Mouse (Mus musculus): ENCODE measurements around the gene Parm1. TPM values are rescaled to one million over a fixed set of nuclear protein-coding genes. Genes with fewer than 3 reads are reported as not detected.

The Parm1 gene
- polyA plus RNA-seq, 1 experiment: 0.29 TPM

DNA sequence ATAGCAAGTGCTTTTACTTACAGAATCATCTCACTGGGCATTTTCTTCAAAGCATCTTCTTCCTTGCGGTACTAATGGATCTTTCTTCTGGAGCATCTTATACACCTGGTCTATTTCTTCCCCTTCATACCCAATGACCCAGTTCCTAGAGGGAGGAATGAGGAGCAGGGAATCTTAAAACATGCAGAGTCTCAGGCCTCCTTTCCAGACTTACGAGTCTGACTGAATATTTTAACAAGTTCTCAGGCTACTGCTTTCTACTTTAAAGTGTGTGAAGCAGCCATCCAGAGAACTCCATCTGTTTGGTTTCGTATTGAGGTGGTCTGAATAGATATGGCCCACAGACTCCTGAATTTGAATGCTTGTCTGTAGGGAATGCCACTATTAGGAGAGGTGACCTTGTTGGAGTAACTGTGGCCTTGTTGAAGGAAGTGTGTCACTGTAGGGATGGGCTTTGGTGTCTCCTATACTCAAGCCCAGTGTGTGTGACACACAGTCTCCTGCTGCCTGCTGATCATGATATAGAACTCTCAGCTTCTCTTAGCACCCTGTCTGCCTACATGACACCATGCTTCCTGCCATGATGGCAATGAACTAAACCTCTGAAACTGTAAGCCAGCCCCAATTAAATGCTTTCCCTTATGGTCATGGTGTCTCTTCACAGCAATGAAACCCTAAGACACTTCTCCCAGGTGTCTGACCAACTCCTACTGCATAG is 137.1 kb downstream of the Parm1 start:
- H3K4me3 ChIP-seq (ENCODE audit: insufficient read depth, poor library complexity, severe bottlenecking): no peak overlapping the region
- H3K36me3 ChIP-seq (ENCODE audit: control insufficient read depth, insufficient read depth): no peaks in the 10 kb centered on the region
- no peaks in the 10 kb centered on the region for H3K79me3 ChIP-seq (ENCODE audit: low read depth)
- H3K79me2 ChIP-seq (ENCODE audit: control insufficient read depth, insufficient read depth): no peaks in the 10 kb centered on the region
- no peak for TF ChIP-seq USF1 (IDR thresholded peaks at IDR 0.05; ENCODE audit: low read depth)
- TF ChIP-seq MAX (IDR thresholded peaks at IDR 0.05): no peak
- no peak for TF ChIP-seq CEBPB (IDR thresholded peaks at IDR 0.05; ENCODE audit: low read depth)
- no peak for TF ChIP-seq FOSL1 (IDR thresholded peaks at IDR 0.05; ENCODE audit: insufficient read depth, low read length, poor library complexity, severe bottlenecking)
- TF ChIP-seq MYOG (IDR thresholded peaks at IDR 0.05; ENCODE audit: control insufficient read depth, extremely low read depth, insufficient read length): no peak
- no peak for TF ChIP-seq MYOD1 (IDR thresholded peaks at IDR 0.05; ENCODE audit: control insufficient read depth, insufficient read length, low read depth)
- no peak for TF ChIP-seq CTCF (IDR thresholded peaks at IDR 0.05; ENCODE audit: control insufficient read depth, insufficient read depth, insufficient read length)
- no peak overlapping the region for H3ac ChIP-seq (ENCODE audit: control insufficient read depth, insufficient read length, low read depth)
- H3K27me3 ChIP-seq (ENCODE audit: control insufficient read depth, insufficient read depth, insufficient read length): no peaks in the 10 kb centered on the region

DNA sequence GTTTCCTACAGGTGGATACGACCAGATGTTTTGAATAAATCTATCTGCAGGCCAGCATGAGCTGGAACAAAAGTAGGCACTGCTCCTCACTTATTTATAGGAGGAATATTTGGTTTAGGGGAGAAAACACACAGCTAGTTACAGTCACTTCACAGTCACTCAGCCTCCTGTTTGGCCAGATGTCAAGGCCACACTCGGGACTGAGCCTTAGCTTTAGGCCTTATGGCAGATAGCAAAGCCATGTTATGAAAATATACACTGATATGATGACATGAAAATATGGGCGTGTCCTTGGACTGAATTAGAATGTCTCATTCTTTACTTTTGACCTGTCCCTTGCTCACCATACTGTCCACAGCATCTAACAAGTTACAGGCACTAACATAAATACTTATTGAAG is 137.8 kb downstream of the Parm1 start:
- Histone ChIP-seq H3K79me3 (ENCODE audit: low read depth) (no peaks in the 10 kb centered on the region), H3K79me2 (ENCODE audit: control insufficient read depth, insufficient read depth) (no peaks in the 10 kb centered on the region), H3K4me3 (ENCODE audit: insufficient read depth, poor library complexity, severe bottlenecking) (no peak overlapping the region), H3K27me3 (ENCODE audit: control insufficient read depth, insufficient read depth, insufficient read length) (no peaks in the 10 kb centered on the region), H3ac (ENCODE audit: control insufficient read depth, insufficient read length, low read depth) (no peak overlapping the region), H3K36me3 (ENCODE audit: control insufficient read depth, insufficient read depth) (no peaks in the 10 kb centered on the region)
- TF ChIP-seq MYOG (IDR thresholded peaks at IDR 0.05; ENCODE audit: control insufficient read depth, extremely low read depth, insufficient read length) (no peak), USF1 (IDR thresholded peaks at IDR 0.05; ENCODE audit: low read depth) (no peak), CTCF (IDR thresholded peaks at IDR 0.05; ENCODE audit: control insufficient read depth, insufficient read depth, insufficient read length) (no peak), FOSL1 (IDR thresholded peaks at IDR 0.05; ENCODE audit: insufficient read depth, low read length, poor library complexity, severe bottlenecking) (no peak), MAX (IDR thresholded peaks at IDR 0.05) (no peak), MYOD1 (IDR thresholded peaks at IDR 0.05; ENCODE audit: control insufficient read depth, insufficient read length, low read depth) (no peak), CEBPB (IDR thresholded peaks at IDR 0.05; ENCODE audit: low read depth) (no peak)

DNA sequence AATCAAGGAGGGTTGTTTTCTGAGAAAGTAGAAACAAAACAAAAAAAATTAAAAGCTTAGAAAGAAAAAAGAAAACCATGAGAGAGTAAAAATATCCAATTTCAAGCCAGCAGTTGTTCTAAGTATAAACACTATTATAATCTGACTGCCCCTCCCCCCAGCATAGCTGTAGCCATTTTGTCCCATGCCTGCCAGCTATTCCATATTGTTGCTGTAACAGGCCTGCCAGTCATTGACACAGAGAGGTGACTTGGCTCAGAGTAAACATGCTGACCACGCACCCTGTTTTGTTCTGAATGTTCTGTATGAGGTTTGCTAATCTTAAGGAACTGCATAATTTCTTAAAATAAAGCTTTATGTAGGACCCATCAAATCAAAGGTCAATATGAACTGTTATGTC is 145.3 kb downstream of the Parm1 start:
- Histone ChIP-seq H3K36me3 (ENCODE audit: control insufficient read depth, insufficient read depth) (no peaks in the 10 kb centered on the region), H3K4me3 (ENCODE audit: insufficient read depth, poor library complexity, severe bottlenecking) (no peak overlapping the region), H3K79me2 (ENCODE audit: control insufficient read depth, insufficient read depth) (no peaks in the 10 kb centered on the region), H3K79me3 (ENCODE audit: low read depth) (no peaks in the 10 kb centered on the region), H3ac (ENCODE audit: control insufficient read depth, insufficient read length, low read depth) (no peak overlapping the region), H3K27me3 (ENCODE audit: control insufficient read depth, insufficient read depth, insufficient read length) (no peaks in the 10 kb centered on the region)
- no peak for TF ChIP-seq MYOG (IDR thresholded peaks at IDR 0.05; ENCODE audit: control insufficient read depth, extremely low read depth, insufficient read length)
- no peak for TF ChIP-seq FOSL1 (IDR thresholded peaks at IDR 0.05; ENCODE audit: insufficient read depth, low read length, poor library complexity, severe bottlenecking)

DNA sequence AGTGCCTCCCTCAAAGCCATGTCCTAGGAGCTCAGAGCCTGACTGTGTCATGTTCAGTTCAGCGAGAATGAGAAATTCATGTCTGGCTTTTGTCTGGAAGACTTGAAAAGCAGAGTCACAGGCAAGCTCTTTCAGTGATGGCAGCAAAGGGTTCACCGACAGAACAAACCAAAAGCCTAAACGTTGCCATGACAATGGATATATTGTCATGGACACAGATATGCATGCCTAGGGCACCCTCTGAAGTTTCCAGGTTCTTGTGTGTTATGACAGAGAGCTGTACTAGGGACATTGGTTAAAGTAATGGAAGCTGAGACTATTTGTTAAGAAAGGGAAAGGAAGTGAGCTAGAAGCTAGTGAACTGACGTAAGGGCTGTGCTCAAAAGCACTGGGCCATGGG is 149.7 kb downstream of the Parm1 start:
- Histone ChIP-seq H3K36me3 (ENCODE audit: control insufficient read depth, insufficient read depth) (no peaks in the 10 kb centered on the region), H3K79me2 (ENCODE audit: control insufficient read depth, insufficient read depth) (no peaks in the 10 kb centered on the region), H3ac (ENCODE audit: control insufficient read depth, insufficient read length, low read depth) (no peak overlapping the region), H3K4me3 (ENCODE audit: insufficient read depth, poor library complexity, severe bottlenecking) (no peak overlapping the region), H3K79me3 (ENCODE audit: low read depth) (no peaks in the 10 kb centered on the region), H3K27me3 (ENCODE audit: control insufficient read depth, insufficient read depth, insufficient read length) (no peaks in the 10 kb centered on the region)
- TF ChIP-seq MAX (IDR thresholded peaks at IDR 0.05) (no peak), USF1 (IDR thresholded peaks at IDR 0.05; ENCODE audit: low read depth) (no peak), CTCF (IDR thresholded peaks at IDR 0.05; ENCODE audit: control insufficient read depth, insufficient read depth, insufficient read length) (no peak)

DNA sequence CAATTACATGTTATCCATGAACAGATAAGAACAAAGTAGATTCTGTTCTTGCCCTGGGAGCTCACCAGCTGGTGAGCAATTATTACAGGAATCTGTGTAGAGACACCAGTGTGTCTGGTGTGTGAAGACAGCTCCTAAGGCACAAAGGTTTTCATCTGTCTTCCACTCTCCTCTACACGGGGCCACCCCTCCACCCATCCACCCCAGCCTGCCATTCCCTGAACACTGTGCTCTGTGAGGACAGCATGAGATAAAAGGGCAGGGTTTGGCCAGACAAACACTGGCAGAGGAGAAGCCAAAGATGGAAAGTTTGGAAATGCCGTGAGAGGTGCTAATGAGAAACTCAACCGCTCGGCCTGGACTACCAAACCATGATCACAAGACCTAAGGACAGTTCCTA is 151.8 kb downstream of the Parm1 start:
- Histone ChIP-seq H3ac (ENCODE audit: control insufficient read depth, insufficient read length, low read depth) (no peak overlapping the region), H3K79me3 (ENCODE audit: low read depth) (no peaks in the 10 kb centered on the region), H3K27me3 (ENCODE audit: control insufficient read depth, insufficient read depth, insufficient read length) (no peaks in the 10 kb centered on the region), H3K4me3 (ENCODE audit: insufficient read depth, poor library complexity, severe bottlenecking) (no peak overlapping the region), H3K36me3 (ENCODE audit: control insufficient read depth, insufficient read depth) (no peaks in the 10 kb centered on the region), H3K79me2 (ENCODE audit: control insufficient read depth, insufficient read depth) (no peaks in the 10 kb centered on the region)
- no peak for TF ChIP-seq USF1 (IDR thresholded peaks at IDR 0.05; ENCODE audit: low read depth)
- no peak for TF ChIP-seq MAX (IDR thresholded peaks at IDR 0.05)
- TF ChIP-seq CTCF (IDR thresholded peaks at IDR 0.05; ENCODE audit: control insufficient read depth, insufficient read depth, insufficient read length): no peak
- no peak for TF ChIP-seq FOSL1 (IDR thresholded peaks at IDR 0.05; ENCODE audit: insufficient read depth, low read length, poor library complexity, severe bottlenecking)
- TF ChIP-seq MYOG (IDR thresholded peaks at IDR 0.05; ENCODE audit: control insufficient read depth, extremely low read depth, insufficient read length): no peak
- no peak for TF ChIP-seq CEBPB (IDR thresholded peaks at IDR 0.05; ENCODE audit: low read depth)
- TF ChIP-seq MYOD1 (IDR thresholded peaks at IDR 0.05; ENCODE audit: control insufficient read depth, insufficient read length, low read depth): no peak

Other genes with a start within 250 kb of the Parm1 start
- gene Btc, start 114.6 kb upstream of the Parm1 start, polyA plus RNA-seq (2012; fragmentation: generic; extraction: Trizol): 1.5 TPM

All from C2C12 (cell line).